Mouse (Mus musculus) brain, embryonic 14.5 days (tissue): Measurements from ENCODE around the gene Kcnip3. TPM values are rescaled to one million over a fixed set of nuclear protein-coding genes. Genes with fewer than 3 reads are reported as not detected.

ENCODE experiments used
- DNase-seq: peaks from one replicate; pipeline ENCODE4 v3.0.0-alpha.2; 2011; ENCODE audit warnings: low read depth
- CTCF ChIP-seq: fragments of 200-500 bp; IDR thresholded peaks from 2 replicates; pipeline ENCODE4 v1.5.1; 2012; ENCODE audit warnings: inconsistent platforms, mild to moderate bottlenecking, moderate library complexity, borderline replicate concordance; ENCODE audit not compliant: insufficient read depth, insufficient read length; ENCODE audit errors: extremely low read depth
- POLR2A ChIP-seq: fragments of 200-500 bp; IDR thresholded peaks from 2 replicates; pipeline ENCODE4 v1.6.1; 2012; ENCODE audit warnings: mild to moderate bottlenecking, inconsistent platforms, borderline replicate concordance; ENCODE audit not compliant: poor library complexity, insufficient read depth, insufficient read length, severe bottlenecking; ENCODE audit errors: extremely low read depth
- polyA plus RNA-seq: library from polyadenylated mRNA; depleted of rRNA; stranded (reverse); fragments of >200 nt; gene quantifications from 2 replicates; pipeline ENCODE4 v1.2.3, GENCODE M21; 2012; rRNA removed

Kcnip3 gene
- polyA plus RNA-seq, 1 experiment, result 15.5 TPM

DNA sequence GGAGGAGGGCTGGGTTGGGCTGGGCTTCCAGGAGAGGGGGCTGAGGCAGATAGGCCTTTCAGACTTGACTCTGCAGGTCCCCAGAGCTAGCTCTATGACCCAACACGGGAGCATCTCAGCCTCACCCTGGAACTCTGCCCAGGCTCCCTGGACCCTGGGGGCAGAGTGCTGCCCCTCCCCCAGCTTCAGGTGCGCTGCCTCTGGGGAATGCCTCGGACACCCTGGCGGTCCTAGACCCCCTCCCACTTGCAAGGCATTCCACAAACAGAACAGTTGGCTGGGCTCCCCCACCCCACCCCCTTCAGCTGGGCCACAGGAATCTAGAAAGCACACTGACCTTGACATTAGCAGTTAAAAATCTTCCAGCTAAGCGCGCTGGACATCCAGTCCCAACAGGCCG is 72.2 kb downstream of the Kcnip3 start:
- no peak for DNase-seq
- TF ChIP-seq CTCF, result no peak
- no peak for TF ChIP-seq POLR2A

DNA sequence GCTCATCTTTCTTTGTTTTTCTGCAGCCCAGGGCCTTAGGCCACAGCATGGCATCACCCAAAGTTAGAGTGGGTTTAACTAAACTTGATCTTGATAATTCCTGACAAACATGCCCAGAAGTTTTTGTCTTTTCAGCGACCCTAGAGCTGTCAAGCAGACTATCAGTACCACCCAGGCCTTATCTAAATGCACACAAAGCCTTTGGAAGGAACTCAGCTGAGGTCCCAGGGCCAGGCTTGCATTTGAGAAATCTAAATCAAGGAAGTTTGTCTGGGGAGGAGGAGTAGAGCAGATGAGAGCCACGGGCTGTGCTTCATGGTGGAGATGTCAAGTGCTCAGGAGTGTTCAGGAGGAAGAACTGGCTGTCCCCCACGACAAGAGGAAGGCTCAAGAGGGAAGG is 75.0 kb downstream of the Kcnip3 start:
- no peak for DNase-seq
- TF ChIP-seq CTCF, result no peak
- TF ChIP-seq POLR2A, result no peak

DNA sequence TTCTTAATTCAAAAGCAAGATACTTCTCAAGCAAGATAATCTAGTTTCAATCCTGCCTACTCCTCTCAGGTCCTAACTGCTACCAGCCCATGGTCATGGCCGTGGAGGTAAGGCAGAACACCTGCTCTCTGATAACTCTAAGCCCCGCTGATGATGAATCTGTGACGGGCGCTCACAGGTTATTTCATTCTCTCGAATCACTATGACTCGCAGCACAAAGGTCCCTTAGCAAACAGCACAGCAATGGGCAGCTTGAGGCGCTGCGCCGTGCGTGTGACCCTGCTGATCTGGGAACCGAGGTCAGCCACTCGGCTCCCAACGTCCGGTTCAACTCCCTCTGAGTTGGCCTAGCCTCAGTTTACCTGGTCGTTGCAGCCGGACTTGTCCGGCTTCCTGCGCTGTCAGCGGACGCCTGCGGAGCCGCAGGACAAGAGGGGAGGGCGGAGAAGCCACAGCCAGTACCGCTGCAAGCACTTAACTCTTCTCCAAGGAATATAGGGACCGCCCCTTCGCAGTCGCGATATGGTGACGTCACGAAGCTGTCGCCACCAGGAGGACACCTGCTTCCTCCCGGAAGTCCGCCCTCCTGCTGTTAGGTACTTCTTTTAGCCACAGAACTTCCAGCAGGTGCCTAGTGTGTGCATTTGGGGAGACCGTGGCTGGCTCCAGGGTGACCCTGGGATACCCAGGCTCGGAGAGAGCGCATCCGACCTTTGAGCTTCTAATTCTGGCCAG is 77.7 kb downstream of the Kcnip3 start, which contains the start of gene Fahd2a:
Fahd2a (minus strand) TSS at position 511 of the 735 bp plus-strand sequence.
- DNase-seq, result peak; percentile 97
- TF ChIP-seq POLR2A, result peak; percentile 38; the same call in 1 of the 2 replicates
- TF ChIP-seq CTCF, result no peak

DNA sequence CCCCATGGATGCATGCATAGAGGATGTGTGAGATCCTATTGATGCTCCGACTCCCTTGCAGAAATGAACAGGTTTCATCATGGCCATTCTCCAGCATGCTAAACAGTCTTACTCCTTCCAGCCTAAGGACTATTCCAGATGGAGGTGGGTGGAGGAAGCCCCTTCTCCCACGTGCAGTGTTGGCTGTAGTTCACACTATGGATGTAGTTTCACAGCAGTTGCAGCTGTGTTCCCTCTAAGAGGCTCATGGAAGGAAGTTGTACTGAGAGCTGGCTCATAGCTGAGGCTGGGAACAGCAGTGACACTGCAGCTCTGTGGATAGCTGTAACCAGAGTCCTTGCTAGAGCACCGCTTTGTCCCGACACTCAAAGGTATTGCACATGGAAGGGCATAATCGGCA is 84.2 kb downstream of the Kcnip3 start:
- DNase-seq, result no peak
- TF ChIP-seq POLR2A (no peak), CTCF (no peak)

DNA sequence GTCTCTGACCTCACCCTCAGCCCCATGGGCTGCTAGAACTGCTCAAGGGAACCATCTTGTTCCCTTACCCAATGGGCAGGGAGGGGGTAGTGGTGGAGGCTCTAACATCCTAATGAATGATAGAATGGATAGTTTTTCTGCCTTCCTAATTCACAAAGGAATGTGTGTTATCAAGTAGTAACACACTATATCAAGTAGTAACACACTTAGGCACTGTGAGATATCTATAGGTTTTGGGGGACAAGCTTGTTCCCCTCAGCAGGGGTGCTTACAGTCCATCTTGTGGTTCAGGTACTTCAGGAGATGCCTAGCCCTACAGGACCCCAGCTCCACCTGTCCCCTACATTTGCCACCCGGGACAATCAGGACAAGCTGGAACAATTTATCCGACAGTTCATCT is 86.3 kb downstream of the Kcnip3 start:
- TF ChIP-seq POLR2A (no peak), CTCF (no peak)
- no peak for DNase-seq

DNA sequence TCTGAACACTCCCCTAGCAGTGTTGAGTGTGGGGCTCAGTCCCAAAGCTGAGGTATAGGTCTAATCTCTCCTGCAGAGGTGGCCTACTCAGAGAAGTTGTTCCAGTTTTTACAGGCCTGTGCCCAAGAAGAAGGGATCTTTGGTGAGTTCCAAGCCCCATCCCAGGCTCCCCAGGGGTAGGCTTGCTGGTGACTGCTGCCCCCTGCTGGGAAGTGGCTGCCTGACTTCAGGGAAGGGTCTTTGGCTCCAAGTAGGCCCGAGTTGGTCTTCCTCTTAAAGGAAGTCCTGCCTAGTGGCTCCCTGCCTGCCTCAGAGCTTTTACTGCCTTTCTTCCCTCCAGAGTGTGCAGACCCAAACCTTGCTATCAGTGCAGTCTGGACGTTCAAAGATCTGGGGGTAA is 86.8 kb downstream of the Kcnip3 start:
- TF ChIP-seq CTCF, result peak; percentile 64
- no peak for TF ChIP-seq POLR2A
- peak; percentile 29 for DNase-seq

DNA sequence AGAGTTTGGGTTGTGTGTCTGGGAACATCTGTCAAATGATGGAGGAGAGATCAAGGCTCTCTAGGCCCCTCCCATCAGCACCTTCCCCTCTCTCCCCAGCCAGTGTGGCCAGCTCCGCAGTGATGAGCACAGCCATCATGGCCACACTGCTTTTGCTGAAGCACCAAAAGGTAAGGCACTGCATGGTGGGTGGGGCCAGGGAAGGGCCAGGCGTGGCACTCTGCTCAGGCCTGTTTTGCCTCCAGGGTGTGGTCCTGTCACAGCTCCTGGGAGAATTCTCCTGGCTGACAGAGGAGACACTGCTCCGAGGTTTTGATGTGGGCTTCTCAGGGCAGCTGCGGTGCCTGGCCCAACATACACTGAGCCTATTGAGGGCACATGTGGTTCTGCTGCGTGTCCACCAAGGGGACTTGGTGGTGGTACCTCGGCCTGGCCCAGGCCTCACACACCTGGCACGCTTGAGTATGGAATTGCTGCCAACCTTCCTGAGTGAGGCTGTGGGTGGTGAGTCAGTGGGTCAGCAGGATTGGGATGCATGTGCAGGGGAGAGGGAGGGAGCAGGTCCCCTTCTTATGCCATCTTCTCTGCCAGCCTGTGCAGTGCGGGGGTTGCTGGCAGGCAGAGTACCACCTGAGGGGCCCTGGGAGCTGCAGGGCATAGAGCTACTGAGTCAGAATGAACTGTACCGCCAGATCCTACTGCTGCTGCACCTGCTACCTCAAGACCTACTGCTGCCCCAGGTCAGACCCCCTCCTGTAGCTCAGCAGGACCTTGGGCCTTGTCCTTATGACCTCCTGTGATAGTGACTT is 88.2 kb downstream of the Kcnip3 start:
- TF ChIP-seq POLR2A, result no peak
- TF ChIP-seq CTCF, result no peak
- DNase-seq, result no peak

DNA sequence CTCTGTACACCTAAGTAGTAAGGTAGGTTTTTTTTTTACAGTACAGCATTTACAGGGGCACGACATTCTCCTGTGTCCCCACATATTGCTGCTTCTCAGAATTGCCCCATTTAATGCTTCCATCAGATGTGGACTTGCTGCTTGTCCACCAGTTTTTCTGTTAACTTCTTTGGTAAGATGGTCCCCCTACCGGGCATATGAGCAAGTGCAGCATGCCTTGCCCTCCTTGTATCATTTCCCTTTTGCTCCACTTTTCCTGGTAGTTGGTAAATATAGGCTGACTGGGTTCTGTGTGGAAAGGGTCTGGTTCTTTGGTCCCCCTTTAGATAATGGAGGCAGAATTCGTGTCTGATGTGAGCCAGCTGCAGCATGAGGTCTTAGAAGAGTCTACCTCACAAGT is 91.7 kb downstream of the Kcnip3 start:
- TF ChIP-seq POLR2A (no peak), CTCF (peak; percentile 75; the same call in 1 of the 2 replicates)

DNA sequence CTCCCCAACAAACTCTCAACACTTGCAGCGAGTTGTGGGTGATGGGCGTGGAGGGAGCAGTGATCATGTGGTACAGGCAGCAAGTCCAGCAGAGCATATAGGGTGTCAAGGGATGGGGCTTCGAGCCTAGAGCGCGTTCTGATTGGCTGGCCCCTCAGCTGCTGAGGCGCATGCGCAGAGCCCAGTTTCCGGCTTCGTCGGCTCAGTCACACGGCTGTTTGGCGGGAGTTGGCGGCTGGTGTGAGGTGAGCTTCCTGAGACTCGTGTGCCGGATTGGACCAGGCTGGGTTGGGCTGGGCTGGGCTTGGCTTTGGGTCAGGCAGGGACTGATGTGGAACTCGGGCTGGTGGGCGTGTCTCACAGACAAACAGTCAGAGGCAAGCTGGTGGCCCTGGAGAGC is 96.9 kb downstream of the Kcnip3 start, which contains the start of gene Gpat2:
Gpat2 (plus strand) TSS at position 223 of the 400 bp plus-strand sequence.
- no peak for TF ChIP-seq CTCF
- no peak for TF ChIP-seq POLR2A
- DNase-seq, result no peak

More for the DNA sequence above, 91.7 kb downstream of the Kcnip3 start:
- DNase-seq, result peak; percentile 63

DNA sequence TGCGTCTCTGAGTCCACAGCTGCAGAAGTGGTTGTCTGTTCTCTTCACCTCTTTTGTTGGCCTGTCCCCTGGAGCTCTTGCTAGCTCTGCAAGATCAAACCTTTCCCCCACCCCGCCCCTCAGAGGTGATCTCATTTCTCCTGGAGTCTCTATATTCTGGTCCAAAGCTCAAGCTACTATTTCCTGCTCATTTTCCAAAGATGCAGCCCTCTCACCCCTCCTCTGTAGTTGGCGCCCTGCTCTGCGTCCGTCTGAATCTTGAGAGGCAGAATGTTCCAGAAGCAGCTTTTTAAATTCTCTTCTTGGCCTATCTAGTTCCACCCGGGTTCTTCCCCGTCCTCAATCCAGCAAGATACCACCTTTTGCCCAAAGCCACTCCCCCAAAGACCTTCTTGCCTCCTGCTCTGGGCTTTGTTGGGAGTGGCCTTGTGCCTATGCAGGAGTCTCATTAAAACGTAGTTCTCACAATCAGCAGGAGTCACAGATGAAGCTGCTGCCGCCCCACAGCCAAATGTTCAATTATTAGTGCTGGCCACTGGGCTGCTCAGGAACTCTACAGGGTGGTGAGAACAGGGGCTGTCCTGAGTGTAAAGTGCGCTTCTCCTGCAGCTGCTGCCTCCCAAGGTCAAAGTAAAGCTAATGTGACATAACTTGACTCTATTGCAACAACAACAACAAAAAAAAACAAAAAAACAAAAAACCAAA is 103.5 kb downstream of the Kcnip3 start:
- TF ChIP-seq POLR2A (no peak), CTCF (no peak)
- no peak for DNase-seq

DNA sequence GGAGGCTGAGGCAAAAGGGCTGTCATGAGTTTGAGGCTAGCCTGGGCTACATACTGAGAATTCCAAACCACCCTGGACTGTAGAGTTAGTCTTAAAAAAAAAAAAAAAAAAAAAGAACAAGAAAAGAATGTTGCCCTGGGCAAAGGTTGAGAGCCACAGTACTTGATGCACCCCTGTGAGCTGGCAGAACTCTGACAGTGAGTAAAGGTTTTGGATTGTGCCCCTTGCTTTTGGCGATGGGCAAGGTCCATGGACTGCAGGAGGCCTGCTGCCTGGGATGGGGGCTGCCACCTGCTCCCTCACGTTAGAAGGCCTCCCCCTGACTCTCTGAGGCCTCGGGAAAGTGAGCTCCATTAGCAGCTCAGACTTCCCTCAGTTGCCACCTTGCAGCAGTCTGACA is 105.2 kb downstream of the Kcnip3 start:
- TF ChIP-seq CTCF (no peak), POLR2A (no peak)
- no peak for DNase-seq

DNA sequence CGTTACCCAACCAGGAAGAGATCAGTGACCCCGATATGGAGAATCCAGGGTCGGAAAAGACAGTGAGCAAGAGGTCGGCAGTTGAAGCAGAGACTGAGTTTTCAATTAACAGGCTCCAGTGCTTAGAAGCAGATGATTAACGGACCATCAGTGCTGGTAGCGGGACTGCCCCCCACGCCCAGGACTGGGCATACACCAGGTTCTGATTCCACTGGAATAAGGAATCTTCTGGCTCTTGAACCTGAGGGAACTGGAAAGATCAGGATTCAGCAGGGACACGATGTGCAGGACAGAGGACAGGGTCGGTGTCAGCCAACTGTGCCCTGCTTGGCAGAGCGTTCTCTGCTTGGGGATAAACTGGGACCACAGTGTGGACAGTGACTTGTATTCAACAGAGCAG is 106.1 kb downstream of the Kcnip3 start:
- no peak for DNase-seq
- no peak for TF ChIP-seq POLR2A

DNA sequence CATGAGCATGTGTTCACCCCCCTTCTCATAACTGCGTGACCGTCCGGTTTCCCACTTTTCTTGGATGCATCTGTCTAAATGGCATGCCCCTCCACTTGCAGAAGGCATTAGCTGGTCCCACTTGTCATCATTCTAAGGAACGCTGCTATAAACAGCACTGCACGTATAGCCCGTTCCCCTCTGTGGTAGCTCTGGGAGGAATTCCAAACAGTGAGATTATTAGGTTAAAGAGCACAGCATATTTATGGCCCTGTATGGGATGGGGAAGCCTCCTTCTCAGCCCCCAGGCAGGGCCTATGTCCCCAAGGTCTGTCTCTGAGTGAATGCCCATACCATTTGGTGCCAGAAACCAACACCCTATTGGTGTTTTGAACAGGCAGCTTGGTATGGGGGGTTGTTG is 110.8 kb downstream of the Kcnip3 start:
- DNase-seq, result no peak
- TF ChIP-seq POLR2A (no peak), CTCF (no peak)

Other genes starting within 250 kb of the Kcnip3 start
- 6.5 and 7.7 TPM in 2 replicates for gene Dusp2, start 185.9 kb downstream of the Kcnip3 start, polyA plus RNA-seq
- 0.03 TPM in 1 of 2 replicates, not detected in the other for gene Astl, start 183.5 kb downstream of the Kcnip3 start, polyA plus RNA-seq
- gene Adra2b, start 158.9 kb downstream of the Kcnip3 start, polyA plus RNA-seq, result 0.18 and 0.30 TPM in 2 replicates
- gene Gpat2, start 96.9 kb downstream of the Kcnip3 start, polyA plus RNA-seq, result 0.07 and 0.13 TPM in 2 replicates
- 25.8 and 30.8 TPM in 2 replicates for gene Fahd2a, start 77.5 kb downstream of the Kcnip3 start, polyA plus RNA-seq
- gene Prom2, start 19.4 kb upstream of the Kcnip3 start, polyA plus RNA-seq, result 0.42 and 0.59 TPM in 2 replicates
- gene Zfp661, start 65.0 kb upstream of the Kcnip3 start, polyA plus RNA-seq, result 9.3 and 9.9 TPM in 2 replicates
- gene Mrps5, start 65.1 kb upstream of the Kcnip3 start, polyA plus RNA-seq, result 129 and 157 TPM in 2 replicates
- gene Mal, start 134.6 kb upstream of the Kcnip3 start, polyA plus RNA-seq, result 0.68 and 1.0 TPM in 2 replicates
- gene Mall, start 207.8 kb upstream of the Kcnip3 start, polyA plus RNA-seq, result 1.3 and 1.6 TPM in 2 replicates